ENCODE assay signal across 11 mouse cellular contexts in the genomic region with DNA sequence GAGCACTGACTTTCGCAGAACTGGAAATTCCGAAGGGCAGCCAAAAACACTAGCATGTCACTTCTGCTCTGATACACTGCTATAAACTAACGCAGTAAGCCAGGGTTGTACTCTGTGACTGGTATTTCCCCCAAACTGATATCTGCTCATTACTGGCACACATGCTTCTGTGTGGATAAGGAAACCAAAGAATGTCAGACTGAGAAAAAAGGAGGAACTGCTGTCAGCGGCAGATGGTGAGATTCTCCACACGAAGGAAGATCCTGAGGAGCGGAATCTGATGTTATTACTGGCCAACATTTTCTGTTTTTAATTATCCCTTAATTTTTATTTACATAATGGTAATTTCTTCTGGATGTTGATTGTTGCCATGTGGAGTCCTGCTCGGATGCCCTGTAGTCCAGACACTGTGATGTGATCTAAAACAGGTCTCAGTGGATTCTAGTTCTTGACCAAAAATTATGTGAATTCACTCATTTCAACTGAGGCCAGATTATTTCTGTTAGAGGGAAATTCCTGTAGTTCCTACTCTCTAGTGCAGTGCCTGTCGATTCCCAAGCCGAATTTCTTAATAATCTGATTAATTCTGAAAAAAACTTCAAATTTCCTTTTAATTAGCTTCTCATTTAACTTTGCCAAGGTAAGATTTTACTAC.
DNase-seq lines count a peak whose midpoint lies in the region; ATAC-seq lines count a peak whose summit lies in the region.
"Had no signal": no experiment of that assay in that cellular context is flagged by ENCODE, and none has a peak within 500 bp of the region (broad histone marks: within the 10 kb centered on the region; RNA-seq: fewer than 3 reads in every experiment).

No protein-coding gene starts in this region.

- peaks cover 4% of the 10 kb centered on the region; the same call in 1 of the 2 replicates for H3K4me1 ChIP-seq in heart, embryonic 13.5 days
- H3K4me1 ChIP-seq: midbrain, embryonic 13.5 days had no signal

- H3K4me2 ChIP-seq in heart, embryonic 13.5 days = 0 out of 2 replicates have a peak overlapping the region, but pooled peaks have one; percentile 11
- H3K4me2 ChIP-seq: midbrain, embryonic 13.5 days had no signal

- WGBS in heart, embryonic 13.5 days = 37% methylated on average over 9 of the region's 9 CpGs

- no peak overlapping the region for H3K9ac ChIP-seq in heart, embryonic 13.5 days
- H3K9ac ChIP-seq: midbrain, embryonic 13.5 days had no signal

- no peak for DNase-seq in heart, postnatal 10 days
- DNase-seq in 416B (ENCODE audit: low read depth) = peak; percentile 28
- DNase-seq in Muller cell, postnatal 12 days (ENCODE audit: inconsistent ontology term) = peak; percentile 46
- no peak for DNase-seq in cerebellum, adult 9-10 months
- no peak for DNase-seq in ovary, adult 18-20 months (ENCODE audit: low spot score)
- DNase-seq: right cerebral cortex, postnatal 4 days had no signal

- H3K9me3 ChIP-seq in heart, embryonic 13.5 days = no peaks in the 10 kb centered on the region
- H3K9me3 ChIP-seq: midbrain, embryonic 13.5 days had no signal

- H3K27me3 ChIP-seq in heart, embryonic 13.5 days (replicated peaks) = no peaks in the 10 kb centered on the region
- H3K27me3 ChIP-seq: midbrain, embryonic 13.5 days had no signal

- ATAC-seq in heart, embryonic 13.5 days (ENCODE audit: extremely low read depth, insufficient number of reproducible peaks, low FRiP score, low TSS enrichment) = no peak
- peak; percentile 77 for ATAC-seq in granulocyte monocyte progenitor cell, adult 5-6 weeks (replicated peaks; ENCODE audit: poor library complexity, severe bottlenecking)
- ATAC-seq: intestine, postnatal 0 days; midbrain, embryonic 13.5 days had no signal

- no peaks in the 10 kb centered on the region for H3K36me3 ChIP-seq in heart, embryonic 13.5 days
- H3K36me3 ChIP-seq: midbrain, embryonic 13.5 days had no signal

- intact Hi-C loops in heart, postnatal 10 days (cut with DNase I) = no loop called here

- no peak overlapping the region for H3K27ac ChIP-seq in heart, embryonic 13.5 days (replicated peaks)
- H3K27ac ChIP-seq: midbrain, embryonic 13.5 days; stomach, postnatal 0 days had no signal

- H3K4me3 ChIP-seq in heart, embryonic 13.5 days = no peak overlapping the region
- H3K4me3 ChIP-seq: midbrain, embryonic 13.5 days had no signal

Comparison
In these comparisons a context has a peak if more than half of its experiments do, and no peak if none do; other contexts are left out.
1. DNase-seq: peak in 416B (single experiment) and Muller cell, postnatal 12 days (single experiment); none in heart, postnatal 10 days (0 of 2), cerebellum, adult 9-10 months (single experiment) and ovary, adult 18-20 months (single experiment).